Mouse (Mus musculus): ENCODE results near the gene Hoxd1. TPM values are rescaled to one million over a fixed set of nuclear protein-coding genes. Genes with fewer than 3 reads are reported as not detected.
A peak's percentile ranks its signal among the peaks of the same experiment; 100 is the strongest.

Hoxd1 gene
- polyA plus RNA-seq, 1 experiment from 2014 or later: not detected

DNA sequence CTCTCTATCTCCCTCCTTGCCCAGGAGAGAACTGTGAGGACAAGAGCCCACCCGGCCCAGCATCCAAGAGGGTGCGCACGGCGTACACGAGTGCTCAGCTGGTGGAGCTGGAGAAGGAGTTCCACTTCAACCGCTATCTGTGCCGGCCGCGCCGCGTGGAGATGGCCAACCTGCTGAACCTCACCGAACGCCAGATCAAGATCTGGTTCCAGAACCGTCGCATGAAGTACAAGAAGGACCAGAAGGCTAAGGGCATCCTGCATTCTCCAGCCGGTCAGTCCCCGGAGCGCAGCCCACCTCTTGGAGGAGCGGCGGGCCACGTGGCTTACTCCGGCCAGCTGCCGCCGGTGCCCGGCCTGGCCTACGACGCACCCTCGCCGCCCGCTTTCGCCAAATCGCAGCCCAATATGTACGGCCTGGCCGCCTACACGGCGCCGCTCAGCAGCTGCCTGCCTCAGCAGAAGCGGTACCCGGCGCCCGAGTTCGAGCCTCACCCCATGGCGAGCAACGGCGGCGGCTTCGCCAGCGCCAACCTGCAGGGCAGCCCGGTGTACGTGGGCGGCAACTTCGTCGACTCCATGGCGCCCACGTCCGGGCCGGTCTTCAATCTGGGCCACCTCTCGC, 16.4 kb upstream of the Hoxd1 start:
- Histone ChIP-seq H3K4me2 (ENCODE audit: low read depth, low read length) (no peak overlapping the region), H3K4me1 (replicated peaks; ENCODE audit: control insufficient read depth, insufficient read depth, low read length) (peaks cover 7% of the 10 kb centered on the region; the same call in 1 of the 2 replicates), H3K27ac (ENCODE audit: low read length) (no peak overlapping the region), H3K4me3 (ENCODE audit: low read length) (no peak overlapping the region), H3K9me3 (ENCODE audit: control insufficient read depth, low read length) (no peaks in the 10 kb centered on the region), H3K9ac (ENCODE audit: low read length) (no peak overlapping the region), H3K36me3 (ENCODE audit: control insufficient read depth, insufficient read depth, low read length) (no peaks in the 10 kb centered on the region), H3K27me3 (ENCODE audit: control insufficient read depth, insufficient read depth, low read depth, low read length) (peaks cover 95% of the 10 kb centered on the region)
- WGBS: 2% methylated on average over 58 of the region's 58 CpGs
- peak; percentile 34; the same call in 1 of the 2 replicates for ATAC-seq (ENCODE audit: low read depth)

DNA sequence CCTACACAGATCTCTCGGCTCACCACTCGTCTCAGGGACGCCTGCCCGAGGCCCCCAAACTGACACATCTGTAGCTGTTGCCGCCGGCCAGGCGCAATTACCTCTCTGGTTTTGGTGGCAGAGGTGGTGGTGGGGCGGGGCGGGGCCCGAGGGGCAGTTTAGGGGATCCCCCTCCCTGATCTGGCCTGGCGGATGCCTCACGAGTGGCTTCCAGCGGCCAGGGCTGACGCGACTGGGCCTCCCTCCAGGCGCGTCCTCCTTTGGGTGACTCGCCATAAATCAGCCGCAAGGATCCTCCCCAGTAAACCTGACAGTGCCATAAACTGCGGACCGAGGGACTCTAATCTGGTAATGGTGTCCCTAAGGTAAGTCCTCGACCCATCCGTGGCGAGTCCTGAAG, 15.8 kb upstream of the Hoxd1 start:
- no peaks in the 10 kb centered on the region for H3K36me3 ChIP-seq (ENCODE audit: control insufficient read depth, insufficient read depth, low read length)
- no peaks in the 10 kb centered on the region for H3K9me3 ChIP-seq (ENCODE audit: control insufficient read depth, low read length)
- no peak overlapping the region for H3K27ac ChIP-seq (ENCODE audit: low read length)
- no peak overlapping the region for H3K9ac ChIP-seq (ENCODE audit: low read length)
- ATAC-seq (ENCODE audit: low read depth): no peak
- H3K4me3 ChIP-seq (ENCODE audit: low read length): no peak overlapping the region
- H3K4me2 ChIP-seq (ENCODE audit: low read depth, low read length): no peak overlapping the region
- peaks cover 7% of the 10 kb centered on the region; the same call in 1 of the 2 replicates for H3K4me1 ChIP-seq (replicated peaks; ENCODE audit: control insufficient read depth, insufficient read depth, low read length)
- H3K27me3 ChIP-seq (ENCODE audit: control insufficient read depth, insufficient read depth, low read depth, low read length): peaks cover 95% of the 10 kb centered on the region
- WGBS: 3% methylated on average over 24 of the region's 24 CpGs

DNA sequence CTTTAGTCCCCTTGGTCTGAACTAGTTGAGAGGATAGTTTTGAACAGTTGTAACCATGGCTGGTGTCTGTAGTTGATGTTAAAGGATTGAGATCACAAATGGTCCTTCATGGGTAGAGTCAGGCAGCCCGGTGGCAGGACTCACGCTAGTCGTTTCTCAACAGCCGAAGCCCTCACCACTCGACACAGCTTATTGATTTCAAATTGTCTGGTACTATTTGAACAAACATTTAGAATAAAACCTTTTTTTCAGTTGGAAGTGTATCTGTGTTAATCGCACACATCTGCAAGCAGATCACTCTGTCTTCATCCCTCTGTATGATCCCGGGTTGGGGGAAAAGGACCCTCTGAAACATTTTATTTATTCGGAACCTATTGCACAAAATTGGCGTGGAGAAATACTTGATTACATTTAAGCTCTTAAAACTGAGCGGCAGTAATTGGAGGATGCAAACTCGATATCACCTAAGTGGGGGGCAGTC, 15.1 kb upstream of the Hoxd1 start:
- peaks cover 97% of the 10 kb centered on the region for H3K27me3 ChIP-seq (ENCODE audit: control insufficient read depth, insufficient read depth, low read depth, low read length)
- no peak for ATAC-seq (ENCODE audit: low read depth)
- 14% methylated on average over 11 of the region's 11 CpGs for WGBS
- no peaks in the 10 kb centered on the region for H3K36me3 ChIP-seq (ENCODE audit: control insufficient read depth, insufficient read depth, low read length)
- no peak overlapping the region for H3K27ac ChIP-seq (ENCODE audit: low read length)
- no peak overlapping the region for H3K4me3 ChIP-seq (ENCODE audit: low read length)
- H3K4me2 ChIP-seq (ENCODE audit: low read depth, low read length): no peak overlapping the region
- no peaks in the 10 kb centered on the region for H3K9me3 ChIP-seq (ENCODE audit: control insufficient read depth, low read length)
- H3K9ac ChIP-seq (ENCODE audit: low read length): no peak overlapping the region
- H3K4me1 ChIP-seq (replicated peaks; ENCODE audit: control insufficient read depth, insufficient read depth, low read length): peaks cover 10% of the 10 kb centered on the region; the same call in 1 of the 2 replicates

DNA sequence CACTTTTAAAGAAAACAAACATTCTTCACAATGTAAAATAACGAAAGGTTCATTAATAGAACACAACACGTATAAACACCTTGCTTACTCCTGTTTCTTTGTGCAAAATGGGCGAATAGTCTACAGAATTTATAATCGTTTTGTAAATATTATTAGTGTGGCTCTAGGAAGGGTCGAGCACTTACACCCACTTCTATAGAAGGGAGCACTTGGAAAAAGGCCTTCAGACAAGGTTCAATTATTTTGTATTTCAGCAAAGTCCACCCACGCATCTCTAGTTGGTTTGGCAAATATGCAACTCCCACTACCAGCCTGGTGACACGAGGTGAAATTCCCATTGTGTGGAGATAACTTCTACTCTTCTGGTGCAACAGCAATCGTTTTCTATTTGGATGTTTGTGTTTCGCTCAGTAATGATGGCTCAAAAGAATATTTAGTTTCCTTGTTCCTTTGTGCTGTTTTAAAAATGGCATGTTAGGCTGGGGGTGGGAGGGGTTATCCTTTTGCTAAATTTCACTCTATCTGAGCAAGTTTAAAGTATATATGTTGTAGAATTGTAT, 14.3 kb upstream of the Hoxd1 start:
- Histone ChIP-seq H3K4me1 (replicated peaks; ENCODE audit: control insufficient read depth, insufficient read depth, low read length) (peaks cover 10% of the 10 kb centered on the region; the same call in 1 of the 2 replicates), H3K27ac (ENCODE audit: low read length) (no peak overlapping the region), H3K9me3 (ENCODE audit: control insufficient read depth, low read length) (no peaks in the 10 kb centered on the region), H3K27me3 (ENCODE audit: control insufficient read depth, insufficient read depth, low read depth, low read length) (peaks cover 99% of the 10 kb centered on the region), H3K9ac (ENCODE audit: low read length) (no peak overlapping the region), H3K36me3 (ENCODE audit: control insufficient read depth, insufficient read depth, low read length) (no peaks in the 10 kb centered on the region), H3K4me2 (ENCODE audit: low read depth, low read length) (no peak overlapping the region), H3K4me3 (ENCODE audit: low read length) (no peak overlapping the region)
- ATAC-seq (ENCODE audit: low read depth): no peak
- WGBS: 10% methylated on average over 9 of the region's 9 CpGs

DNA sequence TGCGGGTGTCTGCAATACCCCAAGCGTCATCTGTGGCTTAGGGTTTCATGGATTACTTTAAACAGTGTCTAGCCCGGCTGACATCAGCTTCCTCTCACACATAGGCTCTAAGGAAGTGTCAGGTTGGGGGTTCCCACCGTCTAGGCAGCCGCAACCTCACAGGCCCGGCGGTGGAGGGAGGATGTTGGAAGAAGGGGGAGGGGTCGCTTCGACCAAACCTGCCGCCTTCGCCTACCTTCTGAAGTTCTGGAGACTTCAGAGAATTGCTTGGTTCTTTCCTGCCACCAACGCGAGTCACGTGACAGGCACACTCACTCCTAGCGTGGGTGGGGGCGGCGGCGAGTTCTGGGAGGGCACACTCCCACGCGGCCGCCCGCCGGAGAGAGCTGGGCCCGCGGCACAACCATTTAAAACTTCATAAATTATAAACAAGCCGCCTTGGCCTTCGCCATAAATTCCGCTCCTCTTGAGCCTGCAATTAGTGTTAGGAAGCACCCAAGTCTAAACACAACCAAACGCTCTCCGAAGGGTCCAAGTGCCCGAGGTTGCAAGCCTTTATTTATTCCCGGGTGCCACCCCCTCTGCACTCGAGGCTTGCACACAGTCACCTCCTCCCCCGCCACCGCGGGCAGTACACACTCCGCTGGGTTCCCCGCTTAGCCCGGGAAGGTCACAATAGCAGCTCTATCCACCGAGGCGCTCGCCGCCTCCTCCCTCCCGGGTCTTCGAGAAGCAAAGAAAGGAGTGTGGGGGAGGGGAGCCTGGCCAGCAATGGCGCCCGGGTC, 13.3 kb upstream of the Hoxd1 start:
- under 1% methylated on average over 47 of the region's 47 CpGs for WGBS
- ATAC-seq (ENCODE audit: low read depth): no peak
- Histone ChIP-seq H3K4me1 (replicated peaks; ENCODE audit: control insufficient read depth, insufficient read depth, low read length) (peaks cover 10% of the 10 kb centered on the region; the same call in 1 of the 2 replicates), H3K9me3 (ENCODE audit: control insufficient read depth, low read length) (no peaks in the 10 kb centered on the region), H3K36me3 (ENCODE audit: control insufficient read depth, insufficient read depth, low read length) (no peaks in the 10 kb centered on the region), H3K27ac (ENCODE audit: low read length) (no peak overlapping the region), H3K4me2 (ENCODE audit: low read depth, low read length) (peak overlapping the region; percentile 42), H3K27me3 (ENCODE audit: control insufficient read depth, insufficient read depth, low read depth, low read length) (peaks cover 99% of the 10 kb centered on the region), H3K4me3 (ENCODE audit: low read length) (0 out of 2 replicates have a peak overlapping the region, but pooled peaks have one; percentile 12), H3K9ac (ENCODE audit: low read length) (no peak overlapping the region)

DNA sequence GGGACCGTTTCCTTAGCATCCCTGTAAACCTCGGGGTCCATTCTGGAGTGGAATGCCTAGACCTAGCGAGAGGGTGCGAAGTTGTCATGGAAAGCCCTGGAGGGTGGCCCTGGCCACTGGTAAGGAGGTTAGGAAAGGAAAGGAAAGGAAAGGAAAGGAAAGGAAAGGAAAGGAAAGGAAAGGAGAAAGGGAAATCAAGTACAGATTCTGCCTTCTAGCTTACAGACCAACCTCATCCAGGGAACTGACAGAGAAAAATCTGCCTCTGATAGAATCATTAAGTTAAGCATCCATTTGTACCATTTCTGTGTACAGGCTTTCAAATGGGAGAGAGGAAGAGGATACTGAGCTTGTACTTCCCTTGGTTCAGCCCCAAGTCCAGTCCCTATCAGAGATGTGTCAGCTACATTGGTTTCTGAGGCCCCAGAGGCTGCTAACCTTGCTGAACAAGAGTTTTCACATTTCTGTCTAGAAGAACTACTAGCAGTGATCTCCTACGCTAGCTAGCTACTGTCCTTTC, 12.0 kb upstream of the Hoxd1 start:
- 33% methylated on average over 5 of the region's 5 CpGs for WGBS
- no peak overlapping the region for H3K4me2 ChIP-seq (ENCODE audit: low read depth, low read length)
- peaks cover 96% of the 10 kb centered on the region for H3K27me3 ChIP-seq (ENCODE audit: control insufficient read depth, insufficient read depth, low read depth, low read length)
- H3K9ac ChIP-seq (ENCODE audit: low read length): no peak overlapping the region
- ATAC-seq (ENCODE audit: low read depth): no peak
- no peaks in the 10 kb centered on the region for H3K36me3 ChIP-seq (ENCODE audit: control insufficient read depth, insufficient read depth, low read length)
- peaks cover 10% of the 10 kb centered on the region; the same call in 1 of the 2 replicates for H3K4me1 ChIP-seq (replicated peaks; ENCODE audit: control insufficient read depth, insufficient read depth, low read length)
- H3K4me3 ChIP-seq (ENCODE audit: low read length): no peak overlapping the region
- no peaks in the 10 kb centered on the region for H3K9me3 ChIP-seq (ENCODE audit: control insufficient read depth, low read length)
- H3K27ac ChIP-seq (ENCODE audit: low read length): no peak overlapping the region

DNA sequence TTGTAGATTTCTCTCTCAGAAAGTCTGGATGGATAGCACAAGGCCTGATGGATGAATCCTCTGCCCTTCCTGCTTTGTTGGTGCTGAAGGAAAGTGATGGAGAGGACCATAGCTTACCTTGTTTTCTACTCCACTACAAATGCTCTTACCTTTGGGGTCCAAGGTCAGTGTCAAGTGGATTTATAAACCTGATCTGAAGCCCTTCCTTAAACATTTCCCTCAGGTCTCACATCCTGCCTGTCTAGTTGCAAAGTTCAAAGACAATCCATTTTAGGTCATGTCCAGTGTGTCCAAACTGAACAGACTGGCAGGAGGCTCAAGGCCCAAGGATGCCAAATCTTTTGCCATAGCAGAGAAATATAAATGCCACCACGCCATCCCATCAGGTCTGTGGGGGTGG, 10.9 kb upstream of the Hoxd1 start:
- WGBS: 57% methylated on average over 1 of the region's 1 CpGs
- Histone ChIP-seq H3K9ac (ENCODE audit: low read length) (no peak overlapping the region), H3K4me3 (ENCODE audit: low read length) (no peak overlapping the region), H3K4me2 (ENCODE audit: low read depth, low read length) (no peak overlapping the region), H3K36me3 (ENCODE audit: control insufficient read depth, insufficient read depth, low read length) (no peaks in the 10 kb centered on the region), H3K9me3 (ENCODE audit: control insufficient read depth, low read length) (no peaks in the 10 kb centered on the region), H3K27ac (ENCODE audit: low read length) (no peak overlapping the region), H3K4me1 (replicated peaks; ENCODE audit: control insufficient read depth, insufficient read depth, low read length) (peaks cover 5% of the 10 kb centered on the region; the same call in 1 of the 2 replicates), H3K27me3 (ENCODE audit: control insufficient read depth, insufficient read depth, low read depth, low read length) (peaks cover 92% of the 10 kb centered on the region)
- ATAC-seq (ENCODE audit: low read depth): no peak

DNA sequence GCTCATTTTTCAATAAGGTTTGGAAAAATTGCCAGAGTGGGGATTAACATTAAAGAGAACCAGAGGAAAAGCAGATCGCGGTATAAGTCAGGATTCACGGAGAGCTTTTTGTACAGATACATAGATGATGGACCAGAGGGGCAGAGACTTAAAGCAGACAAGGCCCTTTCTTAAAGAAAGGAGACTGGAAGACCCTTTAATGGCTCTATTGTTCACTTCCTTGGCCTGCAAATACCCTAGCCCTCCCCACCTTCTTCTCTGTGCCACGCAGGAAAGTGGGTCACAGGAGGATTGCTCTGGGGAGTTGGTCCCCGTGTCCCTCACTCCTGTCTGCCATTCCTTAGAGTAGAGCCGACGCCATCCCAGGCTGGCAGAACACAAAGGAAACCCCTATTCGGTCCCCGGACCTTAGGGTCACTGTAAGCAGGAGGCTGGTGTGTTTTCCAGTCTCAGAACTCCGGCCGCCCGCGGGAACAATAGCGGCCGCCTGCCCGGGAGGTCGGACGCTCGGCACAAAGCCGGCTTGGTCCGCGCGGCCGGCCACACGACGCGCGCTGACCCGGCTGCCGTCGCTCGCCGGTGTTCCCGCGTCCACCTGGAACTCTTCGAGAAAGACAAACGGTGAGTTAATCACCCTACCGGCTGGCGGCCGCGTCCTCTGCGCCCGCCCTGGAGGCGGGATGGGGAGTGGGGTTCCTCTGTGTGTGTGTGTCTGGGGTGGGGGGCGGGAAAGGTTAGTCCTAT, 10.2 kb upstream of the Hoxd1 start:
- peak overlapping the region; percentile 53 for H3K4me2 ChIP-seq (ENCODE audit: low read depth, low read length)
- H3K27me3 ChIP-seq (ENCODE audit: control insufficient read depth, insufficient read depth, low read depth, low read length): peaks cover 85% of the 10 kb centered on the region
- H3K9me3 ChIP-seq (ENCODE audit: control insufficient read depth, low read length): no peaks in the 10 kb centered on the region
- 0 out of 2 replicates have a peak, but pooled peaks cover 5% of the 10 kb centered on the region for H3K4me1 ChIP-seq (replicated peaks; ENCODE audit: control insufficient read depth, insufficient read depth, low read length)
- peak overlapping the region; percentile 29 for H3K4me3 ChIP-seq (ENCODE audit: low read length)
- H3K36me3 ChIP-seq (ENCODE audit: control insufficient read depth, insufficient read depth, low read length): no peaks in the 10 kb centered on the region
- no peak for ATAC-seq (ENCODE audit: low read depth)
- H3K9ac ChIP-seq (ENCODE audit: low read length): no peak overlapping the region
- H3K27ac ChIP-seq (ENCODE audit: low read length): no peak overlapping the region
- 3% methylated on average over 45 of the region's 45 CpGs for WGBS
